Mouse (Mus musculus) heart, embryonic 15.5 days (tissue): ENCODE measurements around the gene Gcn1l1. TPM values are rescaled to one million over a fixed set of nuclear protein-coding genes. Genes with fewer than 3 reads are reported as not detected.

Source experiments
- ATAC-seq: fragments of 200-750 bp; cut with Nextera tagmentation; replicated peaks from 2 replicates; pipeline ENCODE4 v1.8.0; 2017; ENCODE audit warnings: low read depth, moderate TSS enrichment; ENCODE audit not compliant: insufficient number of reproducible peaks, insufficient read depth, low FRiP score
- H3K27ac ChIP-seq: fragments of 300-500 bp; sonication (generic); 2 replicates; pipeline ENCODE4 v1.5.1; 2015; ENCODE audit warnings: mild to moderate bottlenecking, inconsistent platforms
- H3K27me3 ChIP-seq: fragments of 300-500 bp; sonication (generic); 2 replicates; pipeline ENCODE4 v1.6.1; 2015; ENCODE audit warnings: inconsistent platforms
- H3K36me3 ChIP-seq: fragments of 300-500 bp; sonication (generic); 2 replicates; pipeline ENCODE4 v1.6.1; 2015; ENCODE audit warnings: mild to moderate bottlenecking, inconsistent platforms
- H3K4me1 ChIP-seq: fragments of 300-500 bp; sonication (generic); replicated peaks from 2 replicates; pipeline ENCODE4 v1.6.1; 2015; ENCODE audit warnings: inconsistent platforms
- H3K4me2 ChIP-seq: fragments of 300-500 bp; sonication (generic); 2 replicates; pipeline ENCODE4 v1.6.1; 2015; ENCODE audit warnings: inconsistent platforms, mild to moderate bottlenecking, moderate library complexity
- H3K4me3 ChIP-seq: fragments of 300-500 bp; sonication (generic); 2 replicates; pipeline ENCODE4 v1.5.1; 2015; ENCODE audit warnings: mild to moderate bottlenecking, inconsistent platforms
- H3K9ac ChIP-seq: fragments of 300-500 bp; sonication (generic); 2 replicates; pipeline ENCODE4 v1.6.1; 2015; ENCODE audit warnings: mild to moderate bottlenecking, inconsistent platforms
- H3K9me3 ChIP-seq: fragments of 300-500 bp; sonication (generic); replicated peaks from 2 replicates; pipeline ENCODE4 v1.6.1; 2016; ENCODE audit warnings: inconsistent platforms
- WGBS: fragments of 180-500 bp; shearing (Covaris S2); methylation state at CpG from one replicate; pipeline ENCODE4 v1.1.7; 2015; ENCODE audit warnings: mixed read lengths; 5-methylcytosine and 5-hydroxymethylcytosine counted together
- polyA plus RNA-seq: library from polyadenylated mRNA; unstranded; fragments of >200 nt; fragmentation: Nextera tagmentation; extraction: Ambion mirVana; gene quantifications from 2 replicates; pipeline ENCODE4 v1.2.1, GENCODE M21; 2015

Gcn1l1 gene
- polyA plus RNA-seq, 1 experiment from 2014 or later: 20.9 TPM

- H3K4me1 ChIP-seq: peaks cover 7% of the 10 kb centered on the region; the same call in 1 of the 2 replicates
- no peaks in the 10 kb centered on the region for H3K27me3 ChIP-seq
- WGBS: 88% methylated on average over 9 of the region's 9 CpGs
- no peaks in the 10 kb centered on the region for H3K9me3 ChIP-seq
- H3K4me2 ChIP-seq: no peak overlapping the region
- peaks cover 65% of the 10 kb centered on the region for H3K36me3 ChIP-seq
- no peak overlapping the region for H3K4me3 ChIP-seq
- no peak overlapping the region for H3K9ac ChIP-seq
- H3K27ac ChIP-seq: no peak overlapping the region
- no peak for ATAC-seq
These were observed 79.1 kb downstream of the Gcn1l1 start for GRCm38 (mm10) chr5:115644192-115644591.

DNA sequence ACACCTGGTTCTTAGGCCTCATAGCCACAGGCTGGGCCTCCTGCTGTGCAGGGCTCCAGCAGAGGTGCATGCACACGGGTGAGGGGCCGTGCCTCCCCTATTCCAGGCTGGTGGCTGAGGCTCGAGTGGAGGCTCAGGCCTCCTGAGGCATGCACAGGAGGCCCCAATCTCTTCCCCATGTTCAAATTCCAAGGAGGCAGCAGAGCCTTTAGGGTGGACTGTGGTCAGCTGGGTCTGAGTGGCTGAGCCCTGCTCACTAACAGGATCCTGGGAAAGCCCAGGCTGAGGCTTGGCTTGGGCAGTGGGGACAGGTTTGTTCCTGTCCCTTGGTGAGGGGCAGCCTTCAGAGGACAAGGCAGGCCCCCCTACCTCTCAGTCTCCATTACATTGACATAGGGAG, 83.8 kb downstream of the Gcn1l1 start:
- Histone ChIP-seq H3K4me3 (no peak overlapping the region), H3K27ac (no peak overlapping the region), H3K4me2 (no peak overlapping the region), H3K9me3 (no peaks in the 10 kb centered on the region), H3K4me1 (peaks cover 8% of the 10 kb centered on the region), H3K9ac (no peak overlapping the region), H3K36me3 (peaks cover 38% of the 10 kb centered on the region), H3K27me3 (no peaks in the 10 kb centered on the region)
- no peak for ATAC-seq
- WGBS: 71% methylated on average over 3 of the region's 3 CpGs

GRCm38 (mm10) chr5:115649699-115650098, 84.6 kb downstream of the Gcn1l1 start:
- Histone ChIP-seq H3K36me3 (peaks cover 29% of the 10 kb centered on the region), H3K4me3 (no peak overlapping the region), H3K27ac (no peak overlapping the region), H3K27me3 (no peaks in the 10 kb centered on the region), H3K9ac (no peak overlapping the region), H3K4me1 (peaks cover 8% of the 10 kb centered on the region), H3K9me3 (no peaks in the 10 kb centered on the region), H3K4me2 (no peak overlapping the region)
- 88% methylated on average over 8 of the region's 8 CpGs for WGBS
- ATAC-seq: no peak

DNA sequence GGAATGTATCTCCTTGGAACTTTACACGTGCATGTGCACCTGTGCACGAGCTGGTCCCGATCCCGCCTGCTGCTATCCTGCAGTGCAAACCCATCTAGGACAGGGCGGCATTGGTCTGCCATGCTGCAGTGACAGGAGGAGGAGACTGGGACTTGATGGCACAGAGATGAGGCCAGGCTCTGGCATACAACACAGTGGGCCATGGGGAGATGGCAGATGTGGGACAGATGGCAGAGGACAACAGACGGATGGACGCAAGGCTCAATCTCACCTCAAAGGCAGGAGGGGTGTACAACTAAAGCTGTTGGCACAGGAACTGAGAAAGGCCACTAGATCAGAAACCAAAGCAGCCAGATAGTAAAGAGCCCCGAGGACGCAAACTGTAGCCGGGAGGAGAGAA, 85.8 kb downstream of the Gcn1l1 start:
- Histone ChIP-seq H3K9me3 (no peaks in the 10 kb centered on the region), H3K4me2 (no peak overlapping the region), H3K36me3 (peaks cover 18% of the 10 kb centered on the region), H3K27ac (no peak overlapping the region), H3K4me1 (peaks cover 8% of the 10 kb centered on the region), H3K27me3 (no peaks in the 10 kb centered on the region), H3K4me3 (no peak overlapping the region), H3K9ac (no peak overlapping the region)
- ATAC-seq: no peak
- WGBS: 80% methylated on average over 10 of the region's 10 CpGs

- Histone ChIP-seq H3K9ac (peak overlapping the region; percentile 61), H3K9me3 (no peaks in the 10 kb centered on the region), H3K4me2 (peak overlapping the region; percentile 73), H3K36me3 (peaks cover 9% of the 10 kb centered on the region), H3K4me1 (peaks cover 8% of the 10 kb centered on the region), H3K4me3 (no peak overlapping the region), H3K27ac (no peak overlapping the region), H3K27me3 (no peaks in the 10 kb centered on the region)
- 84% methylated on average over 10 of the region's 10 CpGs for WGBS
- no peak for ATAC-seq
These were observed 86.8 kb downstream of the Gcn1l1 start for GRCm38 (mm10) chr5:115651821-115652220.

- peak; percentile 100 for ATAC-seq
- Histone ChIP-seq H3K4me3 (peak overlapping the region; percentile 49), H3K27me3 (no peaks in the 10 kb centered on the region), H3K36me3 (peaks cover under 1% of the 10 kb centered on the region), H3K9me3 (no peaks in the 10 kb centered on the region), H3K9ac (peak overlapping the region; percentile 61), H3K4me1 (peaks cover 8% of the 10 kb centered on the region), H3K4me2 (peak overlapping the region; percentile 73), H3K27ac (peak overlapping the region; percentile 71)
- 2% methylated on average over 35 of the region's 35 CpGs for WGBS
These were observed 87.9 kb downstream of the Gcn1l1 start for GRCm38 (mm10) chr5:115652681-115653575.

DNA sequence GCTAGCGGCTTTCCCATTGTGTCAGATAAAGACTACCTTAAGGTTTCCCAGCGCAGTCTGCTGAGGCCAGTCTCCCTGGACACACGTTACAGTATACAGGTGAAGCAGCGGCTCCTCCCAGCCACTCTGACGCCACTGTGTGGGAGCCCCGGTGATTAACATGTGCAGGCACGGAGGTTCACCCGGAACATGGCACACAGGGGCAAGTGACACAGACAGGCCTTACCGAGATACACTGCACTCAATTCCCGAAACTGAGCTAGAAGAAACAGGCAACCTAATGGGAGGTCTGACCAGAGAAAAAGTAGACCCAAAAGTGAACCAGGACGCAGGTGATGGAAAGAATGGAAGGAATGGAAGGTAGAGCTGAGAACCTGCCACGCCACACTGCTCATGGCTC, 88.7 kb downstream of the Gcn1l1 start:
- 88% methylated on average over 12 of the region's 12 CpGs for WGBS
- peaks cover 8% of the 10 kb centered on the region for H3K4me1 ChIP-seq
- H3K27me3 ChIP-seq: no peaks in the 10 kb centered on the region
- no peak for ATAC-seq
- H3K9ac ChIP-seq: no peak overlapping the region
- no peak overlapping the region for H3K27ac ChIP-seq
- H3K36me3 ChIP-seq: no peaks in the 10 kb centered on the region
- H3K9me3 ChIP-seq: no peaks in the 10 kb centered on the region
- no peak overlapping the region for H3K4me2 ChIP-seq
- no peak overlapping the region for H3K4me3 ChIP-seq

GRCm38 (mm10) chr5:115656677-115657076, 91.6 kb downstream of the Gcn1l1 start:
- Histone ChIP-seq H3K4me1 (peaks cover 8% of the 10 kb centered on the region), H3K9ac (no peak overlapping the region), H3K4me3 (no peak overlapping the region), H3K4me2 (no peak overlapping the region), H3K36me3 (no peaks in the 10 kb centered on the region), H3K27me3 (0 out of 2 replicates have a peak, but pooled peaks cover 3% of the 10 kb centered on the region), H3K9me3 (no peaks in the 10 kb centered on the region), H3K27ac (no peak overlapping the region)
- 75% methylated on average over 6 of the region's 6 CpGs for WGBS
- ATAC-seq: no peak

GRCm38 (mm10) chr5:115657234-115657633, 92.2 kb downstream of the Gcn1l1 start:
- Histone ChIP-seq H3K9ac (no peak overlapping the region), H3K27me3 (0 out of 2 replicates have a peak, but pooled peaks cover 3% of the 10 kb centered on the region), H3K4me2 (no peak overlapping the region), H3K9me3 (no peaks in the 10 kb centered on the region), H3K27ac (no peak overlapping the region), H3K4me1 (peaks cover 3% of the 10 kb centered on the region), H3K36me3 (no peaks in the 10 kb centered on the region), H3K4me3 (no peak overlapping the region)
- 64% methylated on average over 1 of the region's 1 CpGs for WGBS
- no peak for ATAC-seq

DNA sequence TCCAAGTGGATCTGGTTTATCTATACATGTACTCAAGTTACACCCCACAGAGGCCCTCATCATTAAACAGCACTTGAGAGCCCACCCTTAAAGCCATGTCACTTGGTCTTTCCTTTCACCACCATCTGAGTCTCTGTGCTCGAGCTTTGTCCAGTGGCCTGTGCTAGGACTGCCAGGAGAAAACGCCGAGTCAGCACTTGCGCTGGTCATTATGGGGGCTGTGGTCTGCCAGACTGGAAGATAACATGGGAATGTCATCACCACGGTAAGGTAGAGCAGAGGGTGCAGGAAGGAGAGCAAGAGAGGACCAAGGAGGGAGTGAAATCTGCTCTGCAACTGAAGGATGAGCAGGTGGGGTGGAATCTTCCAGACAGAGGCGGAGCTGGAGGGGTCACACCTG, 93.3 kb downstream of the Gcn1l1 start:
- no peak for ATAC-seq
- WGBS: 51% methylated on average over 6 of the region's 6 CpGs

GRCm38 (mm10) chr5:115662658-115663057, 97.6 kb downstream of the Gcn1l1 start:
- H3K9me3 ChIP-seq: no peaks in the 10 kb centered on the region
- no peak overlapping the region for H3K4me3 ChIP-seq
- WGBS: 40% methylated on average over 22 of the region's 22 CpGs
- no peak for ATAC-seq
- no peaks in the 10 kb centered on the region for H3K36me3 ChIP-seq
- peak overlapping the region; percentile 48 for H3K4me2 ChIP-seq
- no peak overlapping the region for H3K27ac ChIP-seq
- H3K27me3 ChIP-seq: peaks cover 7% of the 10 kb centered on the region
- peaks cover 5% of the 10 kb centered on the region for H3K4me1 ChIP-seq
- no peak overlapping the region for H3K9ac ChIP-seq

More for the DNA sequence above, 93.3 kb downstream of the Gcn1l1 start:
- no peak overlapping the region for H3K4me2 ChIP-seq
- H3K9me3 ChIP-seq: no peaks in the 10 kb centered on the region
- H3K4me3 ChIP-seq: no peak overlapping the region
- H3K36me3 ChIP-seq: no peaks in the 10 kb centered on the region
- H3K27me3 ChIP-seq: peaks cover 5% of the 10 kb centered on the region
- H3K27ac ChIP-seq: no peak overlapping the region
- peaks cover 5% of the 10 kb centered on the region for H3K4me1 ChIP-seq
- no peak overlapping the region for H3K9ac ChIP-seq
